Mouse (Mus musculus) CD4-positive, CD25-positive, alpha-beta regulatory T cell, adult 4 months (primary cell): Measurements from ENCODE around the gene Ddx21. TPM values are rescaled to one million over a fixed set of nuclear protein-coding genes. Genes with fewer than 3 reads are reported as not detected.
"Not testable (repeated sequence)": the region's sequence is repeated elsewhere in the genome, so short reads cannot be mapped to it uniquely, and the experiment has no call there.

ENCODE experiments used
- ATAC-seq: one replicate; pipeline ENCODE4 v1.8.0; 2017
- polyA plus RNA-seq, 2 experiments: library from polyadenylated mRNA; unstranded; fragments of 100-300 nt; shearing (Covaris generic); gene quantifications; one replicate each; pipeline ENCODE4 v1.2.1; 2017

Gene Ddx21
- 10 to 100 TPM; 56.3 to 58.8 TPM for polyA plus RNA-seq

- ATAC-seq, result peak; percentile 91
These were observed at the start of gene Ddx21 for GRCm38 (mm10) chr10:62602177-62603040. TSS of gene Ddx21 (minus strand) at chr10:62602281.

- ATAC-seq, result peak; percentile 97
These were observed 49.1 kb upstream of the Ddx21 start, which contains the start of gene Ddx50 for GRCm38 (mm10) chr10:62650881-62651810. TSS of gene Ddx50 (minus strand) at chr10:62651218.

GRCm38 (mm10) chr10:62650358-62650782, 48.3 kb upstream of the Ddx21 start:
- no peak for ATAC-seq

GRCm38 (mm10) chr10:62604161-62604560, 2.1 kb upstream of the Ddx21 start:
- no peak for ATAC-seq

GRCm38 (mm10) chr10:62603233-62604030, 1.4 kb upstream of the Ddx21 start:
- ATAC-seq, result no peak

- ATAC-seq, result peak; percentile 0
These were observed 276 bp downstream of the Ddx21 start for GRCm38 (mm10) chr10:62601833-62602176.

- ATAC-seq, result peak; percentile 24
These were observed 859 bp downstream of the Ddx21 start for GRCm38 (mm10) chr10:62601053-62601791.

GRCm38 (mm10) chr10:62600056-62600455, 2.0 kb downstream of the Ddx21 start:
- peak; percentile 9 for ATAC-seq

GRCm38 (mm10) chr10:62599311-62599710, 2.8 kb downstream of the Ddx21 start:
- not testable (repeated sequence) for ATAC-seq

GRCm38 (mm10) chr10:62592496-62592895, 9.6 kb downstream of the Ddx21 start:
- ATAC-seq, result no peak

- peak; percentile 99 for ATAC-seq
These were observed 11.9 kb downstream of the Ddx21 start for GRCm38 (mm10) chr10:62590200-62590599.

- ATAC-seq, result no peak
These were observed 13.5 kb downstream of the Ddx21 start for GRCm38 (mm10) chr10:62588616-62589015.

GRCm38 (mm10) chr10:62583245-62583644, 18.8 kb downstream of the Ddx21 start:
- no peak for ATAC-seq

GRCm38 (mm10) chr10:62582701-62583100, 19.4 kb downstream of the Ddx21 start:
- no peak for ATAC-seq

GRCm38 (mm10) chr10:62582263-62582662, 19.8 kb downstream of the Ddx21 start:
- ATAC-seq, result no peak

GRCm38 (mm10) chr10:62579129-62579528, 23.0 kb downstream of the Ddx21 start:
- not testable (repeated sequence) for ATAC-seq

- ATAC-seq, result peak; percentile 99
These were observed 23.6 kb downstream of the Ddx21 start, which contains the start of gene Kif1bp for GRCm38 (mm10) chr10:62578338-62579100. TSS of gene Kif1bp (minus strand) at chr10:62578457.

GRCm38 (mm10) chr10:62577673-62578337, 24.3 kb downstream of the Ddx21 start:
- peak; percentile 63 for ATAC-seq

- ATAC-seq, result no peak
These were observed 27.1 kb downstream of the Ddx21 start for GRCm38 (mm10) chr10:62575001-62575400.
